Mouse (Mus musculus): ENCODE data around the gene Ush1g. TPM values are rescaled to one million over a fixed set of nuclear protein-coding genes. Genes with fewer than 3 reads are reported as not detected.

Gene Ush1g
- 0.11 TPM for polyA plus RNA-seq (2014; fragmentation: Illumina TruSeq; extraction: RNeasy Lipid Tissue Mini Kit (QIAGEN cat#74804); ENCODE audit: low read depth, low replicate concordance)

GRCm38 (mm10) chr11:115321906-115322693 is at the start of gene Ush1g:
Gene Ush1g (minus strand): TSS chr11:115322041.

GRCm38 (mm10) chr11:115367395-115367944 is 45.6 kb upstream of the Ush1g start, which contains the start of gene Hid1:
Gene Hid1 (minus strand): TSS chr11:115367756.

DNA sequence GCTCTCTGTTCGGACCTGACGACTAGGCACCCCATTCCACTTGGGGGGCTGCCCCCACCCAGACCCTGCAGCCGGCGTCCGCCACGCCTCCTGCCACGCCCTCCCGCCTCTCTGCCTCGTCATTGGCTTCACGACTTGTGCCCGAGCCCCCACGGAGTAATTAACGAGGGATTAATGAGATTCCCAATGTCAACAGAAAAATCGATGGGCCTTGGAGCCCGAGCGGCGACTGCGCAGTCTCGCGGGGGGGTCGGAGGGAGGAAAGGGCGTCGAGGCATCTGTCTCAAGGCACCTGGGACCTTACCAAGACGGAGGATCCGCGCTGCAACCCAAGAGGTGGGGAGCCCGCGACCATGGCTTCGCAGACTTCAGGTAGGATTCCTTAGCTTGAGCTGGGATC is 12.7 kb upstream of the Ush1g start, which contains the start of gene Otop3:
Gene Otop3, plus strand, starts transcription at position 201 of the 400 bp plus-strand sequence.

GRCm38 (mm10) chr11:115306863-115307262 is 15.0 kb downstream of the Ush1g start, which contains the start of gene Otop2:
Gene Otop2 (plus strand): TSS chr11:115307163.

GRCm38 (mm10) chr11:115297214-115297826 is 24.5 kb downstream of the Ush1g start, which contains the start of gene Fads6:
Gene Fads6 (minus strand): TSS chr11:115297663.

DNA sequence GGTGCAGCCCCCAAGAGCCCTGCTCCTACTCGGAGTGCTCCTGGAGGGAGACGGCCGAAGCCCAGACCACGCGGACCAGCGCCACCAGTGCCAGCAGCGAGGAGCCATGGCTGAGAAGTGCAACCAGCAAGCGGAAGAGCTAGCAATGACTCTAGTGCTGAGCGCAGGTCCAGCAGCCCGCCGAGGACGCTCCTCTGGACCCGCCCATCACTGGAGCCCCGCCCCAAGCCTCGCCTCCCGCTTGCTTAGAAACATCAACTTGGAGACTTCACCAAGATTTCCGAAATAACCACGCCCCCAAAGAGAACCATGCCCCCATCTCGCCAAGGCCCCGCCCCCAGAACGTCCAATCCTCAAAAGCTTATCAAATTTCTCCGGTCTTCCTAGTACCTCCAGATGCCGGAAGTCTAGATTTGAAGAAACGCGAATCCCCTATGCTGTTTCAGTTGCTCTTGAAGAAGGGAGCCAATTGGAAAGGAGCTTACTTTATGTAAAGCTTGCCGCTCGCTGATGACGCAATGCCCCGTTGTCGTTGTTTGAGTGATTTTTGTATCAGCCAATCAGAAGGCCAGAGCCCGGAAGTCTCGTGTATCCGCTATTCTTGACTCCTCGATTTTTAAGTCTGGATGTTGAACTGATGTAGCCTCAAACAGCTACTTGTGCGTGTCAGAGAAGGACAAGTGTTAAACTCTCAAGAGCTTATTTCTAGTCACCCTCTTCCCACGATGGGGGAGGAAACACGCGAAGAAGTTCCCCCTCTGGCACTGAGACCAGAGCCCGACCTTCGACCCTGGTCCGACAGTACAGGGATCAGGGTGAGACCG is 44.8 kb downstream of the Ush1g start, which contains the start of gene Fdxr:
Gene Fdxr, minus strand, starts transcription at position 271 of the 824 bp plus-strand sequence.

GRCm38 (mm10) chr11:115267061-115267883 is 54.6 kb downstream of the Ush1g start, which contains the start of gene Grin2c:
Gene Grin2c (minus strand): TSS chr11:115267243.

Other genes starting within 250 kb of the Ush1g start
- gene Rab37, start 230.6 kb downstream of the Ush1g start, polyA plus RNA-seq (2014; fragmentation: Illumina TruSeq; extraction: RNeasy Lipid Tissue Mini Kit (QIAGEN cat#74804); ENCODE audit: low read depth, low replicate concordance): 0.16 TPM
- gene Cd300lf, start 188.0 kb downstream of the Ush1g start, polyA plus RNA-seq (2014; fragmentation: Illumina TruSeq; extraction: RNeasy Lipid Tissue Mini Kit (QIAGEN cat#74804); ENCODE audit: low read depth, low replicate concordance): 0.69 TPM
- gene Slc9a3r1, start 158.7 kb downstream of the Ush1g start, polyA plus RNA-seq (2014; fragmentation: Illumina TruSeq; extraction: RNeasy Lipid Tissue Mini Kit (QIAGEN cat#74804); ENCODE audit: low read depth, low replicate concordance): 34.2 TPM
- gene Tmem104, start 134.6 kb downstream of the Ush1g start, polyA plus RNA-seq (2014; fragmentation: Illumina TruSeq; extraction: RNeasy Lipid Tissue Mini Kit (QIAGEN cat#74804); ENCODE audit: low read depth, low replicate concordance): 0.37 TPM
- 5.9 TPM for gene Nat9, start 134.2 kb downstream of the Ush1g start, polyA plus RNA-seq (2014; fragmentation: Illumina TruSeq; extraction: RNeasy Lipid Tissue Mini Kit (QIAGEN cat#74804); ENCODE audit: low read depth, low replicate concordance)
- gene Grin2c, start 54.8 kb downstream of the Ush1g start, polyA plus RNA-seq (2014; fragmentation: Illumina TruSeq; extraction: RNeasy Lipid Tissue Mini Kit (QIAGEN cat#74804); ENCODE audit: low read depth, low replicate concordance): not detected
- 3.3 TPM for gene Fdxr, start 45.0 kb downstream of the Ush1g start, polyA plus RNA-seq (2014; fragmentation: Illumina TruSeq; extraction: RNeasy Lipid Tissue Mini Kit (QIAGEN cat#74804); ENCODE audit: low read depth, low replicate concordance)
- gene Fads6, start 24.4 kb downstream of the Ush1g start, polyA plus RNA-seq (2014; fragmentation: Illumina TruSeq; extraction: RNeasy Lipid Tissue Mini Kit (QIAGEN cat#74804); ENCODE audit: low read depth, low replicate concordance): 31.3 TPM
- gene Otop2, start 14.9 kb downstream of the Ush1g start, polyA plus RNA-seq (2014; fragmentation: Illumina TruSeq; extraction: RNeasy Lipid Tissue Mini Kit (QIAGEN cat#74804); ENCODE audit: low read depth, low replicate concordance): not detected
- not detected for gene Otop3, start 12.7 kb upstream of the Ush1g start, polyA plus RNA-seq (2014; fragmentation: Illumina TruSeq; extraction: RNeasy Lipid Tissue Mini Kit (QIAGEN cat#74804); ENCODE audit: low read depth, low replicate concordance)
- not detected for gene Hid1, start 45.7 kb upstream of the Ush1g start, polyA plus RNA-seq (2014; fragmentation: Illumina TruSeq; extraction: RNeasy Lipid Tissue Mini Kit (QIAGEN cat#74804); ENCODE audit: low read depth, low replicate concordance)
- 0.19 TPM for gene Cdr2l, start 59.9 kb upstream of the Ush1g start, polyA plus RNA-seq (2014; fragmentation: Illumina TruSeq; extraction: RNeasy Lipid Tissue Mini Kit (QIAGEN cat#74804); ENCODE audit: low read depth, low replicate concordance)
- gene Mrpl58, start 81.7 kb upstream of the Ush1g start, polyA plus RNA-seq (2014; fragmentation: Illumina TruSeq; extraction: RNeasy Lipid Tissue Mini Kit (QIAGEN cat#74804); ENCODE audit: low read depth, low replicate concordance): 22.2 TPM
- 552 TPM for gene Atp5h, start 97.9 kb upstream of the Ush1g start, polyA plus RNA-seq (2014; fragmentation: Illumina TruSeq; extraction: RNeasy Lipid Tissue Mini Kit (QIAGEN cat#74804); ENCODE audit: low read depth, low replicate concordance)
- 12.5 TPM for gene Kctd2, start 98.1 kb upstream of the Ush1g start, polyA plus RNA-seq (2014; fragmentation: Illumina TruSeq; extraction: RNeasy Lipid Tissue Mini Kit (QIAGEN cat#74804); ENCODE audit: low read depth, low replicate concordance)
- not detected for gene Trim80, start 118.5 kb upstream of the Ush1g start, polyA plus RNA-seq (2014; fragmentation: Illumina TruSeq; extraction: RNeasy Lipid Tissue Mini Kit (QIAGEN cat#74804); ENCODE audit: low read depth, low replicate concordance)
- gene Slc16a5, start 140.4 kb upstream of the Ush1g start, polyA plus RNA-seq (2014; fragmentation: Illumina TruSeq; extraction: RNeasy Lipid Tissue Mini Kit (QIAGEN cat#74804); ENCODE audit: low read depth, low replicate concordance): 11.9 TPM
- 0.66 TPM for gene Armc7, start 153.6 kb upstream of the Ush1g start, polyA plus RNA-seq (2014; fragmentation: Illumina TruSeq; extraction: RNeasy Lipid Tissue Mini Kit (QIAGEN cat#74804); ENCODE audit: low read depth, low replicate concordance)
- gene Nt5c, start 169.8 kb upstream of the Ush1g start, polyA plus RNA-seq (2014; fragmentation: Illumina TruSeq; extraction: RNeasy Lipid Tissue Mini Kit (QIAGEN cat#74804); ENCODE audit: low read depth, low replicate concordance): 1.8 TPM
- 4.8 TPM for gene Jpt1, start 192.3 kb upstream of the Ush1g start, polyA plus RNA-seq (2014; fragmentation: Illumina TruSeq; extraction: RNeasy Lipid Tissue Mini Kit (QIAGEN cat#74804); ENCODE audit: low read depth, low replicate concordance)
- 336 TPM for gene Sumo2, start 214.2 kb upstream of the Ush1g start, polyA plus RNA-seq (2014; fragmentation: Illumina TruSeq; extraction: RNeasy Lipid Tissue Mini Kit (QIAGEN cat#74804); ENCODE audit: low read depth, low replicate concordance)
- gene Nup85, start 242.4 kb upstream of the Ush1g start, polyA plus RNA-seq (2014; fragmentation: Illumina TruSeq; extraction: RNeasy Lipid Tissue Mini Kit (QIAGEN cat#74804); ENCODE audit: low read depth, low replicate concordance): 17.0 TPM